Mouse (Mus musculus): Measurements from ENCODE around the gene Arid3b.

GRCm38 (mm10) chr9:57775736-57776135 is 60.9 kb downstream of the Arid3b start:
- TF ChIP-seq CTCF (IDR thresholded peaks at IDR 0.05; ENCODE audit: control insufficient read depth, insufficient read depth, insufficient replicate concordance, low read depth, low read length) (no peak), POLR2A (IDR thresholded peaks at IDR 0.05; ENCODE audit: control insufficient read depth, low read depth, low read length) (no peak)
